8 mouse cellular contexts compared by ENCODE assay signal in the genomic region with DNA sequence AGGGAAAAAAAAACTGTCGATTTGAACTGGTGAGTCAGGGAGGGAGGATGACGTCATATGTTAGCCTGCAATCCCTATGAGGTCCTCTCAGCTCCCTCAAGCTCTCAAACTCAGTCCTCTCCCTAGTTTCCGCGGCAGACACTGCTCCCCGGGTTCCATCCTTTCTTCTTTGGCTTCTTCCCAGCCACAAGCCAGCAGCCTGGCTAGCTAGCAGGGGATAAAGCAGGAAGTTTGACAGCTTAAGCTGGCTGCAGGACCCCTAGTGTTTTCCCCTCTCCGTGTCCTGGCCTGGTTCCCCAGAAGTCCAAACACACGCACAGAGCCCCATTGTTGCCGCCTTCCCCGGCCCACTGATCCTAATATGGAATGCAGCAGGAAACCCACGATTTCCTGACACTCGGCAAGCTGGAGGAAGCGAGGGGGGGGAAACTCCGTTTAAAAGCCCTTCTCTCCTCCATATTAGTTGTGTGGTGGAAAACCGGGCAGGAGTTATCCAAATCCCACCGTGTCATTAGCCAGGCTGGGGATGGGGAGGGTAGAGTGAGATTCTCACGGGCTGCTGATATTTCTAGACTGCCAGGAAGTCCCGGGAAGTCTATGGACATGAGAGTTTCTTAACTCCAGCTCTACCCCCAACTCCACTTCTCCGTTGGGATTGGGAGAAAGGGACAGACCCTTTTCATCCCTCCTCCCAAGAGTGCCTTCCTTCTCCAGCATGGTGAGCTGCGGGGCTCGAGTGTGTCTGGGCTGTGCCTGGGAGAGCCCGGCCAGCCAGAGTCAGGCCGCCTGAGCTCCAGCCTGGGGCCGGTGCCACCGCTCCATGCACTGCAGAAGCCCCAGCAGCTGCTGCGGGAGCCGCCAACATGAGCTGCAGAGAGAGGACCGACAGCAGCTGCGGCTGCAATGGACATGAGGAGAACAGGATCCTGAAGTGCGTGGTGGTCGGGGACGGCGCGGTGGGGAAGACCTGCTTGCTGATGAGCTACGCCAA. TPM values are rescaled to one million over a fixed set of nuclear protein-coding genes. Genes with fewer than 3 reads are reported as not detected.
DNase-seq lines count a peak whose midpoint lies in the region; ATAC-seq and TF ChIP-seq lines count a peak whose summit lies in the region.

TSS of gene Rhoj (plus strand) at position 362 of the 991 bp plus-strand sequence.

- peak; percentile 70 for ATAC-seq in heart, embryonic 11.5 days (replicated peaks; ENCODE audit: insufficient number of reproducible peaks, low FRiP score, low TSS enrichment)
- ATAC-seq in kidney, embryonic 14.5 days (ENCODE audit: low FRiP score, low TSS enrichment), result peak; percentile 84
- ATAC-seq in limb, embryonic 13.5 days (ENCODE audit: low FRiP score, low read depth), result peak; percentile 89
- peak; percentile 90 for ATAC-seq in midbrain, embryonic 13.5 days
- peak; percentile 87 for ATAC-seq in stomach, postnatal 0 days (ENCODE audit: low FRiP score, low TSS enrichment)

- H3K4me3 ChIP-seq in heart, embryonic 11.5 days (ENCODE audit: low read depth, low read length), result peak within 1 kb of the TSS; percentile 52
- H3K4me3 ChIP-seq in kidney, embryonic 14.5 days (ENCODE audit: low read length), result peak within 1 kb of the TSS; percentile 60
- peak within 1 kb of the TSS; percentile 64 for H3K4me3 ChIP-seq in limb, embryonic 13.5 days
- peak within 1 kb of the TSS; percentile 54 for H3K4me3 ChIP-seq in midbrain, embryonic 13.5 days (replicated peaks)
- H3K4me3 ChIP-seq in stomach, postnatal 0 days (ENCODE audit: low read depth, low read length), result peak within 1 kb of the TSS; percentile 60

- no peak for TF ChIP-seq CTCF in brain, embryonic 14.5 days (IDR thresholded peaks at IDR 0.05; ENCODE audit: borderline replicate concordance, extremely low read depth, insufficient read depth, insufficient read length)
- TF ChIP-seq CTCF in stomach, postnatal 0 days (IDR thresholded peaks at IDR 0.05; ENCODE audit: low read depth), result peak; percentile 22; the same call in 1 of the 2 replicates

- peaks cover 2% of the 10 kb centered on the region; the same call in 1 of the 2 replicates for H3K4me1 ChIP-seq in heart, embryonic 11.5 days (ENCODE audit: control insufficient read depth, insufficient read depth, low read length)
- no peaks in the 10 kb centered on the region for H3K4me1 ChIP-seq in kidney, embryonic 14.5 days (ENCODE audit: control insufficient read depth, insufficient read depth, low read length)
- peaks cover 20% of the 10 kb centered on the region for H3K4me1 ChIP-seq in limb, embryonic 13.5 days
- peaks cover 13% of the 10 kb centered on the region for H3K4me1 ChIP-seq in midbrain, embryonic 13.5 days (replicated peaks)
- H3K4me1 ChIP-seq in stomach, postnatal 0 days (replicated peaks; ENCODE audit: control insufficient read depth, insufficient read depth), result no peaks in the 10 kb centered on the region

- H3K9ac ChIP-seq in heart, embryonic 11.5 days (ENCODE audit: low read depth, low read length), result peak within 1 kb of the TSS; percentile 75
- peak within 1 kb of the TSS; percentile 76 for H3K9ac ChIP-seq in kidney, embryonic 14.5 days (ENCODE audit: low read depth, low read length)
- peak within 1 kb of the TSS; percentile 85 for H3K9ac ChIP-seq in limb, embryonic 13.5 days
- H3K9ac ChIP-seq in midbrain, embryonic 13.5 days (replicated peaks), result peak within 1 kb of the TSS; percentile 73
- H3K9ac ChIP-seq in stomach, postnatal 0 days (ENCODE audit: low read length), result peak within 1 kb of the TSS; percentile 83

- TF ChIP-seq EP300 in stomach, postnatal 0 days (optimal IDR thresholded peaks at IDR 0.05), result peak; percentile 38

- peak; percentile 3; the same call in 1 of the 2 replicates for TF ChIP-seq POLR2A in brain, embryonic 14.5 days (IDR thresholded peaks at IDR 0.05; ENCODE audit: borderline replicate concordance, extremely low read depth, insufficient read depth, insufficient read length, poor library complexity, severe bottlenecking)

- H3K9me3 ChIP-seq in heart, embryonic 11.5 days (replicated peaks; ENCODE audit: control insufficient read depth, low read length), result no peaks in the 10 kb centered on the region
- no peaks in the 10 kb centered on the region for H3K9me3 ChIP-seq in kidney, embryonic 14.5 days (ENCODE audit: control insufficient read depth, low read length)
- H3K9me3 ChIP-seq in limb, embryonic 13.5 days, result no peaks in the 10 kb centered on the region
- no peaks in the 10 kb centered on the region for H3K9me3 ChIP-seq in midbrain, embryonic 13.5 days
- no peaks in the 10 kb centered on the region for H3K9me3 ChIP-seq in stomach, postnatal 0 days (ENCODE audit: control insufficient read depth, low read length)

- under 1% methylated on average over 34 of the region's 34 CpGs for WGBS in heart, embryonic 11.5 days (ENCODE audit: insufficient replicate concordance)
- WGBS in kidney, embryonic 14.5 days, result under 1% methylated on average over 34 of the region's 34 CpGs
- WGBS in limb, embryonic 13.5 days, result under 1% methylated on average over 34 of the region's 34 CpGs
- under 1% methylated on average over 34 of the region's 34 CpGs for WGBS in midbrain, embryonic 13.5 days
- under 1% methylated on average over 31 of the region's 34 CpGs for WGBS in stomach, postnatal 0 days

- no peaks in the 10 kb centered on the region for H3K36me3 ChIP-seq in heart, embryonic 11.5 days (ENCODE audit: control insufficient read depth, insufficient read depth, low read length)
- H3K36me3 ChIP-seq in kidney, embryonic 14.5 days (ENCODE audit: control insufficient read depth, insufficient read depth, low read length), result no peaks in the 10 kb centered on the region
- no peaks in the 10 kb centered on the region for H3K36me3 ChIP-seq in limb, embryonic 13.5 days
- H3K36me3 ChIP-seq in midbrain, embryonic 13.5 days, result no peaks in the 10 kb centered on the region
- H3K36me3 ChIP-seq in stomach, postnatal 0 days (ENCODE audit: control insufficient read depth, insufficient read depth, low read length), result no peaks in the 10 kb centered on the region

- peaks cover 22% of the 10 kb centered on the region for H3K27me3 ChIP-seq in heart, embryonic 11.5 days (ENCODE audit: control insufficient read depth, insufficient read depth, low read length)
- H3K27me3 ChIP-seq in kidney, embryonic 14.5 days (ENCODE audit: control insufficient read depth, insufficient read depth, low read length), result no peaks in the 10 kb centered on the region
- no peaks in the 10 kb centered on the region for H3K27me3 ChIP-seq in limb, embryonic 13.5 days
- H3K27me3 ChIP-seq in midbrain, embryonic 13.5 days, result 0 out of 2 replicates have a peak, but pooled peaks cover 4% of the 10 kb centered on the region
- H3K27me3 ChIP-seq in stomach, postnatal 0 days (ENCODE audit: control insufficient read depth, insufficient read depth, low read length), result no peaks in the 10 kb centered on the region

- DNase-seq in 416B (ENCODE audit: low read depth), result peak; percentile 55
- DNase-seq in brain, embryonic 14.5 days (ENCODE audit: low read depth), result peak; percentile 82
- peak; percentile 79 for DNase-seq in fibroblast of lung, adult 2 months (ENCODE audit: low read depth)
- peak; percentile 68 for DNase-seq in stomach, postnatal 0 days (ENCODE audit: low spot score)

- peak within 1 kb of the TSS; percentile 82 for H3K4me2 ChIP-seq in heart, embryonic 11.5 days
- H3K4me2 ChIP-seq in kidney, embryonic 14.5 days (replicated peaks; ENCODE audit: low read depth, low read length), result peak within 1 kb of the TSS; percentile 83
- peak within 1 kb of the TSS; percentile 85 for H3K4me2 ChIP-seq in limb, embryonic 13.5 days (replicated peaks)
- peak within 1 kb of the TSS; percentile 94 for H3K4me2 ChIP-seq in midbrain, embryonic 13.5 days (replicated peaks)
- peak within 1 kb of the TSS; percentile 69 for H3K4me2 ChIP-seq in stomach, postnatal 0 days (replicated peaks; ENCODE audit: low read depth)

- peak within 1 kb of the TSS; percentile 95 for H3K27ac ChIP-seq in heart, embryonic 11.5 days (ENCODE audit: low read depth, low read length)
- peak within 1 kb of the TSS; percentile 94 for H3K27ac ChIP-seq in kidney, embryonic 14.5 days (ENCODE audit: low read depth, low read length)
- peak within 1 kb of the TSS; percentile 97 for H3K27ac ChIP-seq in limb, embryonic 13.5 days
- peak within 1 kb of the TSS; percentile 68 for H3K27ac ChIP-seq in midbrain, embryonic 13.5 days
- peak within 1 kb of the TSS; percentile 97 for H3K27ac ChIP-seq in stomach, postnatal 0 days (replicated peaks)

RNA-seq across cellular contexts. Expression of gene Rhoj, which starts in this region (rescaled TPM):
- polyA plus RNA-seq in brain, embryonic 14.5 days (2012; rRNA removed), result 14.1 and 24.2 TPM in 2 replicates
- 33.3 and 39.1 TPM in 2 replicates for polyA plus RNA-seq in heart, embryonic 11.5 days (2014; fragmentation: Nextera tagmentation; extraction: Ambion mirVana)
- 45.7 and 51.0 TPM in 2 replicates for polyA plus RNA-seq in kidney, embryonic 14.5 days (2014; fragmentation: Nextera tagmentation; extraction: Ambion mirVana)
- 65.1 and 69.0 TPM in 2 replicates for polyA plus RNA-seq in limb, embryonic 13.5 days (2015; fragmentation: Nextera tagmentation; extraction: Ambion mirVana)
- 17.9 and 23.5 TPM in 2 replicates for polyA plus RNA-seq in midbrain, embryonic 13.5 days (2015; fragmentation: Nextera tagmentation; extraction: Ambion mirVana)
- 41.2 and 43.0 TPM in 2 replicates for polyA plus RNA-seq in stomach, postnatal 0 days (2015; fragmentation: Nextera tagmentation; extraction: Ambion mirVana)

Comparison
In these comparisons a context has a peak if more than half of its experiments do, and no peak if none do; other contexts are left out.
1. Peak in every context shown above with its lines: DNase-seq, ATAC-seq, H3K4me3 ChIP-seq and H3K27ac ChIP-seq.